Mouse (Mus musculus) cerebral cortex, adult 2 months (tissue): ENCODE measurements around the gene Unc119b.

Experiments
- WGBS: fragments of 180-500 bp; shearing (Covaris S2); methylation state at CpG from one replicate; pipeline ENCODE4 v1.1.7; 2018; 5-methylcytosine and 5-hydroxymethylcytosine counted together

Unc119b gene

GRCm38 (mm10) chr5:115158040-115158983 lies 23.5 kb upstream of the Unc119b start, which contains the start of gene Mlec:
Gene Mlec, minus strand, starts transcription at chr5:115158179.
- under 1% methylated on average over 75 of the region's 78 CpGs for WGBS

- WGBS: 2% methylated on average over 26 of the region's 26 CpGs
Observed at GRCm38 (mm10) chr5:115156933-115157589, 22.3 kb upstream of the Unc119b start.

- 36% methylated on average over 7 of the region's 7 CpGs for WGBS
Observed at GRCm38 (mm10) chr5:115156401-115156800, 21.6 kb upstream of the Unc119b start.

- WGBS: 25% methylated on average over 5 of the region's 5 CpGs
Observed at GRCm38 (mm10) chr5:115155831-115156230, 21.1 kb upstream of the Unc119b start.

DNA sequence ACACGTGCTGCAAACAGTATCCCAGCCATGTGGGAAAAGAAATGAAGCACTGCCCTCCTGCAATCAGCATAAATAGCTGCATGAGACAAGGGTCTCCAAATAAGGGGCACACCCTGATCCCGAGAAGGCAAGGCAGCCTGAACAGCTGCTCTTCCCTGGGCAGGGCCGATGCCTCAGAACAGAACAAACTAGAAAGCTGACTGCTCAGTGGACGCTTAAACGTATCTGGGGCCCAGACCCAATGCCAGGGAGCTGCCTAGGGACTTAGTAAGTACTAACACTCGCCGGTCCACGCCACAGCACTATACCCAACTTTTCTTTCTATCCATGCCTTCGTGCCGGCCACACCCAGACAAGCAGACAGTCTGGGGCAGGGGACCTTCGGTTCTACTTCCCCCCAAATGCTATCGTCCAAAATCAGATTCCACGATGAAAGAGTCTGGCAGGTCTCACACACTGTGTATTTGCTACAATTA lies 20.4 kb upstream of the Unc119b start:
- 54% methylated on average over 13 of the region's 13 CpGs for WGBS

DNA sequence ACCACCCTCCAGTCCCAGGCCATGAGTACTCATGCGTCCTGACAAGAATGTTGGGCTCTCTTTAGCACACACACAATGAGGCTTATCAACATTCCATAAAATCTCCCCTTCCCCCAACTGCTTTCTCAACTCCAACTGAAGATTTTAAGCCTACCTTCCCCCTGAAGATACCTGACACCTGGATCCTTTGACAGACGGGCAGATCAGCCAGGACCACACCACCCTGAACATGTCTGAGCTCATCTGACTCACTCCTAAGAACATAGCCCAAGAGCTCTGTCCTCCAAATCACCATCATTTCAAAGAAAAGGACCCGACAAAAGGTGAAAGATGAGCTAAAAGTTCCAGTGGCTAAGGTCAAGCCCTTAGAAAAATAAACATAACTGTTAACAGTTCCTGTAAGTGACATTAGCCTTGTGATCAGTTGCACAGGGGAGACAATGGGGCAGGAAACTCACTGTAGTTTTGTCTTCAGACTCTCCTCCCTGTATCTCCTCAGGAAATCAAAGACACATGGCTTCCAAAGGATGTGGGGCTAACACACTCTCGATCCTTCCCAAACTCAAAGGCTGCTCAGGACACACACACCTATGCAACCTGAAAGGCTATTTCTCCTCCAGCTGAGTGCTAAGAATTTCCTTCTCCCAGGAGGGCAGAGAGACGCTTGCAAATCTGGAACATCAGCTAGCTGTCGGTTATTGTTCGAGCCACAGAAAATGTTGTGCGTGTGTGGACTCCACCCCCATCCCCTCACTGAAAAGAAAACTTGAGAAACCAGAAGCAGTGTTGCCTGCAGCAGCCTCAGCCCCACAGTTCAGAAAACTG lies 17.6 kb upstream of the Unc119b start:
- WGBS: 52% methylated on average over 8 of the region's 8 CpGs

GRCm38 (mm10) chr5:115151457-115151856 lies 16.7 kb upstream of the Unc119b start:
- WGBS: 85% methylated on average over 13 of the region's 13 CpGs

DNA sequence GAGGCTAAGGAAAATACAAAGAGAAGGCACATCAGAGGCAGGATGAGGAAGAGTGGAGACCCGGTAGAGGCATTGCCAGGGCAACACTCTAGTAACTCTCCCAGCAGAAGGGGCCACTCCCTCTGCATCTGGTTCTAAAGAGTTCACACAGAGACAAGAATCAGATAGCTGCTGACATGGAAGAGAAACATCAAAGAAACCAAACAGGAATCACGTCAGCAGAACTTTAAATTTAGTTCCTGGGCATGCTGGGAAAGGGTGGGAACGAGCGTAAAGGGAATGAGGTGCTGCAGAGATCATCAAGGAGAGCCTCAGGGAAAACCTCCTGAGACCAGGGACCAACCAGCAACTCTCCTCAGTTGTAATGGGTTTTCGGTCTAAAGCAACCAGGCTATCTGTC lies 16.2 kb upstream of the Unc119b start:
- WGBS: 74% methylated on average over 5 of the region's 5 CpGs

DNA sequence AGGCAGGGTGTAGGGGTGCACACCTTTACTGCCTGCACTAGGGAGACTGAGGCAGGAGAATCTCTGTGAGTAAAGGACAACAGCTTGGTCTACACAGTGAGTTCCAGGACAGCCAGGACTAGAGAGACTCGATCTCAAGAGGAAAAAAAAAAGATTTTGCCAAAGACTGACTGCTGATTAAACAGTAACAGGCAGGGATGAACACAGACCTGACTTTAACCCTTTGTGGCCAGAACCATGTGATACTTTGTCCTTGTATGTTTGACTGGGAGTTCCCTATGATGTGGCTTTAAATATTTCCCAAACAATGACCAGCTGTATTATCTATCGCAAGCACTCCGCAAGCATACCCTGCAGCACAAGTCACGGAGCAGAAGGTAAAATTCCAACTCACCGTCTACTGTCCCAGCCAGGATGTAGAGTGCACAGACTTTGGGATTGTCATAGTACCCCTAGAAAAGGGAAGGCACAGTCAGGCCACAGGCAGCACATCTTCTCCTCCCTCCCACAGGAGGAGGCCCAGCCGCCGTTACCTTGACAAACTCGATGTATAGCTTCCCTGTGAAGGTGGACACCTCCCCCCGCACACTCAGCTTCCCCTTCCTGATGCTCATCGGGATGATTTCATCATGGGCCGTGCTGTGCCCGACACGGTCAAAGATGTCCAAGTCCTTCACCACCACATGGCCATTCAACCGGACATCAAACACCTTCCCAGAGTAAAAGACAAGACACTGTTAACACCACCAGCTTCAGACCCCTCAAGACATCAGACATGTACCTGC lies 15.1 kb upstream of the Unc119b start:
- 95% methylated on average over 14 of the region's 14 CpGs for WGBS

DNA sequence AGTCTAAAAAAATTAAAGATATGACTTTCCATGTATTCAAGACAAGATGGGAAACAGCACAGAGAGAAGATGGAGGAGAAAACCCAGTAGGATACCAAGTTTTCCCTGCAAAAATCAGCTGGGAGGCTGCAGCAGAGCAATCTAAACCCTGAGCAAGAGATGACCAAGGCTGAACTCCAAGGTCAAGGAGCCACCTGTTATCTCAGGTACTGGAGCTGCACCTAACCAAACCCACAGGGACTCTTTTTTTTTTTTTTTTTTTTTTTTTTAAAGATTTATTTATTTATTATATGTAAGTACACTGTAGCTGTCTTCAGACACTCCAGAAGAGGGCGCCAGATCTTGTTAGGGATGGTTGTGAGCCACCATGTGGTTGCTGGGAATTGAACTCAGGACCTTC lies 14.1 kb upstream of the Unc119b start:
- no CpG with 5 or more reads among the region's 1 CpGs for WGBS

- WGBS: 94% methylated on average over 8 of the region's 8 CpGs
Observed at GRCm38 (mm10) chr5:115148378-115148777, 13.6 kb upstream of the Unc119b start.

DNA sequence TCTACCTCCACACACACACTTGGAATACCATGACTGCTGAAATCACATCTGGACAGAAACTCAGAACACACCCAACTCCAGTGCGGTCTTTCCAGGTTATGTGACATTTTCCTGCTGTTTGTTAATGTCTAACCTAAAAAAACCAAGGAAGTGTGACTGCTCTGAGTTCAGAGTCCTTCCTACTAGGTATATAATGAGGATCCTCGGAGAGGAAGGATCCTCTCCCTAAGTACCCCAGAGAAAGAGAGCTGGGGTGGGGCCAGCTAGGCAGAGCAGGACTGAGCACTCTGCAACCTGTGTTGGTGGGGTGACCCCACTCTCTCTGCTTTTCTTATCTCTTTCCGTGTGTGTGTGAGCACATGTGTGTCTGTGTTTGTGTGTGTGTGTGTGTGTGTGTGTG lies 12.6 kb upstream of the Unc119b start:
- 90% methylated on average over 3 of the region's 3 CpGs for WGBS

- 71% methylated on average over 6 of the region's 6 CpGs for WGBS
Observed at GRCm38 (mm10) chr5:115145976-115146746, 11.4 kb upstream of the Unc119b start.

GRCm38 (mm10) chr5:115145253-115145968 lies 10.6 kb upstream of the Unc119b start:
- 55% methylated on average over 11 of the region's 11 CpGs for WGBS

DNA sequence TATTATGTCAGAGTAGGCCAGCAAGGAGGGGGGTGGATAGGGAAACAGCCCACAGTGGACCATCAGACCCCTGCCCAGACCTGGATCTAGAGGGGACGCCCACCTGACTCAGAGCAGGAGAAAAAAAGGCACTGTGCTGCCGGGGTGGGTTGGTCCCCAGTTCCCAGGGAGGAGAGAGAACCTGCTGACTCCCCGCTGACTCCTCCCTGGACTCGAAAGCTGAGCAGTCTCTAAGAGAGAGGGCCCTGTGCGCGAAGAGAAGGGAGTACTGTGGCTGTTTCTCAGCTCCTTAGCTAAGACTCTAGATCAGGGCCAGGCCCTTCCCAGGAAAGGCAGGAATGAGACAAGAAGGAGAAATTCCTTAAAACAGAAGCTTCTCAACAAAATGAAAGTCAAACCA lies 9.7 kb upstream of the Unc119b start:
- WGBS: 64% methylated on average over 6 of the region's 6 CpGs

- WGBS: 31% methylated on average over 10 of the region's 10 CpGs
Observed at GRCm38 (mm10) chr5:115143552-115143951, 8.8 kb upstream of the Unc119b start.

GRCm38 (mm10) chr5:115142166-115142697 lies 7.5 kb upstream of the Unc119b start:
- 84% methylated on average over 9 of the region's 9 CpGs for WGBS

GRCm38 (mm10) chr5:115140726-115141125 lies 6.0 kb upstream of the Unc119b start:
- 78% methylated on average over 3 of the region's 3 CpGs for WGBS

DNA sequence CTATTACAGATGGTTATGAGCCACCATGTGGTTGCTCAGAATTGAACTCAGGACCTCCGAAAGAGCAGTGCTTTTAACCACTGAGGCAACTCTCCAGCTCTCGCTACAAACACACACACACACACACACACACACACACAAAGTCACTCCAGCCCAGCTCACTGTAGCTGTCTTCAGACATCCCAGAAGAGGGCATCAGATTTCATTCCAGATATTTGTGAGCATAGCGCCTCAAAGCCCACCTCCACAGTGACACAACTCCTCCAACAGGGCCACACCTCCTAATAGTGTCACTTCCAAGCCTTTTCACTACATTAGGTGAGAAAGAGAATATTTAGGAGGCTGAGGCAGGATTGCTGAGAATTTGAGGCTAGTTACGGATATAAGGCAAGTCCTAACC lies 4.3 kb upstream of the Unc119b start:
- whole genome bisulfite sequencing: 80% methylated on average over 4 of the region's 4 CpGs
